Mouse (Mus musculus) thymus, adult 2 months (tissue): ENCODE measurements around the gene Bmpr1a.

Source experiments
- CTCF ChIP-seq: fragments of 200-500 bp; IDR thresholded peaks from 2 replicates; pipeline ENCODE4 v1.5.1; 2012; ENCODE audit warnings: mild to moderate bottlenecking, control low read depth, low read length, moderate library complexity, borderline replicate concordance; ENCODE audit not compliant: control insufficient read depth, poor library complexity, insufficient read depth; ENCODE audit errors: extremely low read depth
- POLR2A ChIP-seq: fragments of 200-500 bp; IDR thresholded peaks from 2 replicates; pipeline ENCODE4 v1.6.1; 2012; ENCODE audit warnings: mild to moderate bottlenecking, low read length, control low read depth, moderate library complexity; ENCODE audit not compliant: control insufficient read depth, poor library complexity, insufficient read depth; ENCODE audit errors: extremely low read depth

DNA sequence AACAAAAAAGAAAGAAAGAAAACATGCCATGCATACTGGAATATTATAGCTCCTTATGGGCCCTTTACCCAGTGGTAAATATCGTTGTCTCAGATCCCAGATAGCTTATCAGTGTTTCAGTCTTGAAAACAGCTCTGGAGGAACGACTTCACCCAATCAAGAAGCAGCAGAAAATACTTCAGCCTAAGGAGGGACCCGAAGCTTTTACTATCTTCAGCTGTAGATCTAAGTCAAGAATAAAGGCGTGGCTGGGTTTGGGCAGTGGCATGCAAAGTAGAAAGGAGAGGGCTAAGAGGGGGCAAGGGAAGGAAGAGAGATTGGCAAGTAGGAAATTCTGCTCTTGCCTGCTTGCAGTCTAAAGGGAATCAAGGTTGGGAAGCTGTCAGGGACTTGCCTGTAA is 141.0 kb downstream of the Bmpr1a start:
- TF ChIP-seq CTCF = no peak
- TF ChIP-seq POLR2A = no peak
